Mouse (Mus musculus) T-helper 17 cell (primary cell): ENCODE data around the gene Zic5.
"Not testable (repeated sequence)": the region's sequence is repeated elsewhere in the genome, so short reads cannot be mapped to it uniquely, and the experiment has no call there.

Source experiments
- in situ Hi-C, 2 experiments: fragments of 300-600 bp; cut with MboI, MseI; formaldehyde crosslinking; loops; 1 replicate in 1 of 2; 2 replicates in 1 of 2; pipeline ENCODE4 v1.15.1; 2025; ENCODE audit warnings: high pct_unique_total_duplicates in 2 of 2

Gene Zic5

GRCm38 (mm10) chr14:122466756-122467362 is 1.4 kb upstream of the Zic5 start:
- in situ Hi-C loops = no loop called here

- in situ Hi-C loops = no loop called here
These were observed 534 bp upstream of the Zic5 start for GRCm38 (mm10) chr14:122465931-122466490.

- in situ Hi-C loops = no loop called here
These were observed 1.1 kb downstream of the Zic5 start for GRCm38 (mm10) chr14:122464351-122464762.

DNA sequence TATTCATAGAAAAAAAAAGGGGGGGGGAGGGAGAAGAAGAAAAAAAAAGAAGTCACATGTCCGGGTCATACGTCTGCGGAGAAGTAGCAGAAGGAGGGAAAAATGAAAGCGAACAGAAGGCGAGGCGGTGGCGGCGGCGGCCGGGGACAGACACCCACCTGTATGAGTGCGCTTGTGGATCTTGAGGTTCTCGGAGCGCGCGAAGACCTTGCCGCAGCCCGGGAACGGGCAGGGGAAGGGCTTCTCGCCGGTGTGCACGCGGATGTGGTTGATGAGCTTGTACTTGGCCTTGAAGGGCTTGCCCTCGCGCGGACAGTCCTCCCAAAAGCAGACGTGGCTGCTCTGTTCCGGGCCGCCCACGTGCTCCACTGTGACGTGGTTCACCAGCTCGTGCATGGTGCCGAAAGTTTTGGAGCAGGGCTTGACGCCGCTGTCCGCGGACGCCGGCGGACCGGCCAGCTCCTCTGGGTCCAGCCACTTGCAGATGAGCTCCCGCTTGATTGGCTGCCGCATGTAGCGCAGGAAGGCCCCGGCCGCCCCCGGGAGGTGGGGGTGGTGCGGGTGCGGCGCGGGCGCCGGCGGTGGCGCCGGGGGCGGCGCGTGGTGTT is 1.6 kb downstream of the Zic5 start:
- in situ Hi-C loops = not testable (repeated sequence)

DNA sequence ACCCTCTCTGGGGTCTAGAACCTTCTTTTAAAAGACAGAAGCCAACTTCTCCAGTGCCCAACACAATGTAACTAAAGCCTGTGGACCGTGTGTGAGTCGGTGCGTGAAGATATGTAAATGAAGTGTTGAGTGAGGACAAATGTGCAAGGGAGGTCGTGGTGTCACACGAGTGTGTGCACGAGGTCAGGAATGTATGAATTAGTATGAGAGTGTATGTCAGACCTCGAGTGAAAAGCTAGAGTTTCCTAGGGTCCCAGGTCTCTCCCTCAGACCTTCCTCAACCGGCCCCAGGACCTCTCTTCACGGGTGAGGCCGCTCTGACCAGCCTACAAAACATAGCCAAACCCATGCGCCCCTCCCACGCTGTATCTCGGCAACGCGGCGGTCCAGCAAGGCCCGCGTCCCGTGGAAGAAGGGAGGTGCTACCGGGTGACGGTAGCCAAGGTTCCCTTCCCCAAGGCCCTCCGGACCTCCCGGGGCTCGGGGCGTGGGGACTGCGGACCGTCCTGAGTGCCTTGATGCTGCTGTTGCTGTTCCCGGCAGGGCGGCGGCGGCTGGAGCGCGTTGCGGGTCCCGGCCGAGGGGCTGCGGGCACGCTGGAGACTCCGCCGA is 2.3 kb downstream of the Zic5 start:
- in situ Hi-C loops = no loop called here

- in situ Hi-C loops = no loop called here
These were observed 2.8 kb downstream of the Zic5 start for GRCm38 (mm10) chr14:122462689-122463079.

- in situ Hi-C loops = no loop called here
These were observed 3.5 kb downstream of the Zic5 start for GRCm38 (mm10) chr14:122461966-122462365.

GRCm38 (mm10) chr14:122461500-122461899 is 4.0 kb downstream of the Zic5 start:
- in situ Hi-C loops = no loop called here

DNA sequence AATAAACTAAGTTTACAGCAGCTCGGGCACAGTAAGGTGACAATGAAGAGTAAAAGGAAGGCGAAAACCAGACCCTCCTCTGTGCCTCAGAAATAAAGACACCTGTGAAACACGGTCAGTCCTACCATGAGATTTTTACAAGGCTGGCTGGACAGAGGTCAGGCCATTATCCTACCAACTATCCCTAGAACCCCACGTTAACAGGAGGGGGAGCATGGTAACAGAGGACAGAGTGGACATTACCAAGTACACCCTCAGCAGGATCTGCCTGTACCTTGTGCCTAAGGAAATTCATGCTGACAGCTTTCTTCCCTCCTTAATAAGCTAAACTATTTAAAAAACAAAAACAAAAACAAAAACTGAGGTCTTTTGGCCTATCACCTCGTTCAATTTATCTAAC is 5.3 kb downstream of the Zic5 start:
- in situ Hi-C loops = no loop called here

DNA sequence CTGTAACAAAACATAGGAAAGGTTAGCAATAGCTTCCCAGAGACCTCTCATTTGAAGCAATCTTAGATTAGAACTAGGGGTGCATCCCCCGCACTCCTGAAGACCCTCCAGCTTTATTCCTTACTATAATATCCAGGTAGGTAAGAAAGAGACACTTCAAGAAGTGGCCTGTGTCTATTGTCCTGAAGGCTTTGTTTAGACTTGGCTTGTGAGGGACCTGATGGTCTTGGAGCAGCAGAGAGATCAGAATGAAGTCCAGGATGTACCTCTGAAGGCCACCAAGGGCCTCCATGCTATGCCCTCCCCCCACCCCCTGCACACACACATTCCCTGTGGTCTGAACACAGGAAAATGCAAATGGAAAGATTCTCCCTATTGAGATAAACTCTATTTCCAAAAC is 5.7 kb downstream of the Zic5 start:
- in situ Hi-C loops = no loop called here

GRCm38 (mm10) chr14:122459332-122459731 is 6.1 kb downstream of the Zic5 start:
- in situ Hi-C loops = not testable (repeated sequence)

GRCm38 (mm10) chr14:122455562-122455958 is 9.9 kb downstream of the Zic5 start:
- in situ Hi-C loops = no loop called here

DNA sequence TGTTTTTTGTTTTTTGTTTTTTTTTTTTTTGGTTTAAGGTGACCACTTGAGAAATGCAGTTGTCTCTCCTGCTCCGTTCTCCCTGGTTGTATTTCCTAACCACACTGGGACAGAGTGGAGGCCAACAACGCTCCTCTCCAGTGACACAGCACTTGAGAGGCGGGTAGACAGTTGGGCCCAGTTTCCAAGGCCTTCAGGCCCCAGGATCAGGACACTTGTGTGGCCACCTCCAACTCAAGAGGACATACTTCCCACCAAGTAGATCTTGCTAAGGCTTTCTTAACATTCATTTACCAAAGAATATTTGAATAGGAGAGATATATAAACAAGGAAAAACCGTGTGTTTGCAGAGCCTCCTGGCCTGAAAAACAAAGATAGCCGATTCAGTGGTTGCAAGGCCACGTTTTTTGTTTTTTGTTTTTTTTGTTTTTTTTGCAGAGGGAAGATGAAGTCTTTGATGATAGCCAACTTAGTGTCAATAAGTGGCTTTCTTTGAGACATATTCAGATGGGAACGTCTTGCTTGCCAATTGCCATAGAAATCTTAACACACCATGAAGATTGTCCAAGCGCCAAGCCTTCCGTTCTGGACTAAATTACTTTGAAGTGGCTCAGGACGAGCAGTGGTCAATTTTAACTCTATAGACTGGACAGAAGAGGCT is 10.4 kb downstream of the Zic5 start:
- in situ Hi-C loops = no loop called here

GRCm38 (mm10) chr14:122453996-122454738 is 11.3 kb downstream of the Zic5 start:
- in situ Hi-C loops = no loop called here

GRCm38 (mm10) chr14:122453388-122453995 is 12.0 kb downstream of the Zic5 start:
- in situ Hi-C loops = no loop called here

DNA sequence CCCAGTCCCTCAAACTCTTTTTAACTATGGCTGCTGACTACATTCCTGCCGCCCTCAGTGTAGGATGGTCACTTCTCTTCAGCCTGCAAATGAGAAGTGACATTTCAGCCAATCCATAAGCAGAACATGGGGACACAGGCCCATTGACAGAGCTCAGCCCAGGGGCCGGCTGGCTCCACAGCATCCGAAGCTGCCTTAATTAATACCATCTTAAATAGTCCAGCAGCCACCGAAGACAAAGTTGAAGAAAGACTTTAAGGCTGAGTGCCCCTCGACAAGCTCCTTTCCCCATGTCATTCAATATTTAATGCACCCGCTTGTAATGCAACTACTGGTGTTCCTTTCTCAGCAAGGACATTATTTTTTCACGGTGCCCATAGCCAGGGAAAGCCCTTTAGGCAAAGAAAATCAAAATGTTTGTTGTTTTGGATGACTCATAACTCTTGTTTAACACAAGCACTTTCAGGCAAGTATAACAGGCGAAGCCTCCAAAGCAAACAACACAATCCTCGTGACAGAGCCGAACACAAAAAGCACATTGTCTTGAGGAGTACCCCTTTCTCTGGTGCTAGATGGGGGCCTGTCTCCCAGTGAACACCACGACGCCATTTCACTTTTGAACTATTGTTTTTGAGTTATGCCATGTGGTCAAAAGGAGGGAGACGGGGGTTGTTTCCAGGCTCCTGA is 12.6 kb downstream of the Zic5 start:
- in situ Hi-C loops = no loop called here

- in situ Hi-C loops = no loop called here
These were observed 13.8 kb downstream of the Zic5 start for GRCm38 (mm10) chr14:122451551-122452145.

DNA sequence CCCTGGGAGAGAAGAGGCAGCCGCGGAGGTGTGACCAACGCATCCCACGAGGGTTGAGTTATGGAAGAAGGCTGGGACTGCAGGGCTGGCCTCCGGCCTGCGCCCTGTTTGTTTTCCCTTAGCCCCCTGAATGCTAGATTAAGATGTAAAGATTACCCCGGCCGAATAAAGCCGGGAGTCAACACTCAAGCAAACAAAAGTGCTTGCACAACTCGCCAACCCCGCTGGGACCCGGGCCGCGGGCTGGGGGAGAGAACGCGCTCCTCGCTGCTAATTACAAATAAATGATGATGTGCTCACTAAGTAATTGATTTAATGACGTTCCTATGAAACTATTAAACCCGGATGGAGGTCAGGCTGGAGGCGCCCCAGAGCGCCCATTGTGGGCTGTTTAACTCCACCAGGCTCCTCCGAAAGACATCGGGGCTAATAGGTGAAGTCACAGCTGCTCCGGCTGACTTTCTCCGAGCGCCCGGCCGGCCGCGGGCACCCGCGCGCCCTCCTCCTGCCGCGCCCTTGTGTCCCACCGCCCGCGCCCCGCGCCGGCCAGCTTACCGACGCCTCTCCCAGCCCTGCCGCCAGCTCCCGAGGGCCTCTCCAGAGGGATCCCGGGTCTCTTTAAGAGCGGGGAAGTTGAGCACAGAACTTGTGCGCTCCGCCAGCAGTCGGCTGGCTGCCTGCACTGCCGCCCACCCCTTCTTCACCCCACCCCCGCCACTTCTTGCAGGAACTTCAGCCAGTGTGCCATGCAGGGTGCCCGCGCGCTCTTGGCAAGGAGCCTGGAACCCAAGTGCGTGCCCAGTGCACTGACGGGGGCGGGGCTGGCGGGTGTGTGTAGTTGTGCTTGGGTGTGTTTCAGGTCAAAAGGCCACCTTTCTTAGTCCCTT is 14.7 kb downstream of the Zic5 start, which contains the start of gene Gm5089:
Gene Gm5089, minus strand, starts transcription at position 620 of the 887 bp plus-strand sequence.
- in situ Hi-C loops = no loop called here
